Mouse (Mus musculus): ENCODE measurements around the gene Btbd35f26. TPM values are rescaled to one million over a fixed set of nuclear protein-coding genes. Genes with fewer than 3 reads are reported as not detected.

Gene Btbd35f26
- total RNA-seq (2023) = not detected

GRCm38 (mm10) chrX:31336154-31336553 is at the start of gene Btbd35f26:
Gene Btbd35f26 (plus strand): TSS chrX:31336454.

GRCm38 (mm10) chrX:31383818-31384217 is 47.6 kb downstream of the Btbd35f26 start, which contains the start of gene Btbd35f19:
Gene Btbd35f19 (minus strand): TSS chrX:31383918.

Other genes with a start within 250 kb of the Btbd35f26 start
- gene Btbd35f29, start 218.8 kb upstream of the Btbd35f26 start, total RNA-seq (2023) = not detected
- not detected for gene Spin2f, start 82.6 kb upstream of the Btbd35f26 start, total RNA-seq (2023)
- gene Btbd35f19, start 47.5 kb downstream of the Btbd35f26 start, total RNA-seq (2023) = not detected
- not detected for gene Gm21883, start 237.8 kb downstream of the Btbd35f26 start, total RNA-seq (2023)